Mouse (Mus musculus): ENCODE measurements at regions not wholly inside any gene's neighbourhood (a gene's known extent, or its start where the extent isn't known, plus 50 kb on each side); places are given as distances from the start of the nearest gene placed in this dataset.

GRCm38 (mm10) chr16:82133955-82134665 lies 694.1 kb upstream of the Gm21833 start:
- peak; percentile 56 for DNase-seq (ENCODE audit: low read depth, low spot score)

DNA sequence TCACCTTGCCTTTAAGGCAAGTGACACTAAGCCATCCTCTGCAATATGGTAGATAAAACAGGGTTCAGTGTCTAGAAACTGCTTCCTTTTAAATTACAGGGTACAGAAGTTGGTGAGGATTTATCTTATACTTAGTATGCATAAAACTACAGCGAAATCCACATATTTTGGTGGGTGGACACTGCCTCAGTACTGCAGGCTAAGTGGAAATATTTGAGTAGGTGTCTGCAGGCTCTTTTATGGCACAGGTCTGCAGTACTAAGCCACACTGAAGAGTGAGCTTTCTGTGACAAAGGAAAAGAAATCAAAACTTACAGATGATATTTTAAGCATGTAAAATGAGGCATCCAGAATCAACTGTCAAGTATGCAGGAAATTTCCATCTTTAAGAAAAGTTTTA lies 692.9 kb upstream of the Gm21833 start:
- peak; percentile 26 for DNase-seq (ENCODE audit: low read depth, low spot score)

GRCm38 (mm10) chr16:82182797-82183196 lies 645.4 kb upstream of the Gm21833 start:
- no peak for DNase-seq (ENCODE audit: low read depth, low spot score)

- peak; percentile 3 for DNase-seq (ENCODE audit: low read depth, low spot score)
Measured at GRCm38 (mm10) chr16:82232916-82233315, 595.3 kb upstream of the Gm21833 start.

- no peak for DNase-seq (ENCODE audit: low read depth, low spot score)
Measured at GRCm38 (mm10) chr16:82243851-82244250, 584.3 kb upstream of the Gm21833 start.

All from brain, adult 2 months (tissue).